Comparison of ENCODE assay signal across 30 mouse cellular contexts in the genomic region with DNA sequence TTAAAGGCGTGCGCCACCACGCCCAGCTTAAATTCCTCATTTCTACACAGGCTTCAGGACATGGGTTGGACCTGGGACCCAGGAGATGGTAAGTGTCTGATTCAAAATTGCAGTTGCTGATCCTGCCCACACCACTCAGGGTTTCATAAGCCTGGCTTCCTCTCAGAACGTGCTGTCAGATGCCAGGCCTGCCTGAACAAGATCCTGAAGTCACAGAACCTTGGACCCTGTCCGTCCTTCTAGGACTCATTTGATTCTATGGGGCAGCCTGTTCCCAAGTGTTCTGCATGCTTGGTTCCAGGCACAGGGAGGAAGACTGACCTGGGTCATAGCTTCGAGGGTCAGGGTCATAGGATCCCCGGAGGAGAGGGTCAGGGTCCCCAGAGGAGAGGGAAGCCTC. TPM values are rescaled to one million over a fixed set of nuclear protein-coding genes. Genes with fewer than 3 reads are reported as not detected.
DNase-seq lines count a peak whose midpoint lies in the region; ATAC-seq lines count a peak whose summit lies in the region.
"Had no signal": no experiment of that assay in that cellular context is flagged by ENCODE, and none has a peak within 500 bp of the region (broad histone marks: within the 10 kb centered on the region; RNA-seq: fewer than 3 reads in every experiment).

No protein-coding gene starts in this region.

- peak; percentile 50 for DNase-seq in gonadal fat pad, adult 2 months (ENCODE audit: low read depth)
- DNase-seq in kidney, adult 8-10 months, result peak; percentile 79 to 86
- peak; percentile 32 for DNase-seq in kidney, postnatal 10 days
- DNase-seq in spleen, adult 12 weeks (ENCODE audit: low spot score), result no peak
- DNase-seq in cerebellum, postnatal 10 days, result no peak
- DNase-seq in gastrocnemius, postnatal 4 days (ENCODE audit: low spot score in 2 of 2), result no peak
- DNase-seq: adrenal gland, postnatal 36 days; B cell, adult 2 months; cerebellum, adult 8-10 months; cerebellum, postnatal 36 days; heart, adult 11 months; heart, postnatal 36 days; liver, postnatal 0 days; lung, postnatal 36 days; midbrain, embryonic 14.5 days; retina, postnatal 1 day; right cerebral cortex, postnatal 14 days had no signal

- peak; percentile 77 for ATAC-seq in megakaryocyte progenitor cell, adult 5-6 weeks (replicated peaks; ENCODE audit: poor library complexity)
- ATAC-seq: forebrain, embryonic 15.5 days; intestine, postnatal 0 days; liver, embryonic 12.5 days; liver, postnatal 0 days had no signal

RNA-seq across cellular contexts. Expression of a gene that starts 6.8 kb away (rescaled TPM):
- 26.7 and 28.6 TPM in 2 replicates for polyA plus RNA-seq in gonadal fat pad, adult 2 months (2012; rRNA removed)
- not detected in 2 replicates for total RNA-seq in megakaryocyte progenitor cell, adult 5-6 weeks (2015)
- not detected in 2 replicates for total RNA-seq in megakaryocyte progenitor cell, adult 5-6 weeks (2017)
- not detected for total RNA-seq in gastrocnemius, postnatal 4 days (2021)
- total RNA-seq: adrenal gland, adult 18-20 months; adrenal gland, postnatal 36 days; gastrocnemius, adult 8-10 months; heart, postnatal 36 days; layer of hippocampus, adult 2 months; layer of hippocampus, postnatal 14 days; left cerebral cortex, adult 2 months; left cerebral cortex, postnatal 36 days; megakaryocyte-erythroid progenitor cell, adult 5-6 weeks; monocyte, adult 5-6 weeks had no signal
- polyA plus RNA-seq: forebrain, embryonic 15.5 days; midbrain, embryonic 14.5 days; neural tube, embryonic 15.5 days had no signal

RNA-seq across cellular contexts. Expression of a gene that starts 10.2 kb away (rescaled TPM):
- polyA plus RNA-seq in gonadal fat pad, adult 2 months (2012; rRNA removed), result 25.1 and 25.7 TPM in 2 replicates
- 0.25 and 0.71 TPM in 2 replicates for total RNA-seq in megakaryocyte progenitor cell, adult 5-6 weeks (2015)
- total RNA-seq in megakaryocyte progenitor cell, adult 5-6 weeks (2017), result 0.41 TPM in 1 of 2 replicates, not detected in the other
- under 1 TPM in 1 of 2 experiments, not detected in 1; 0.67 TPM for total RNA-seq in gastrocnemius, postnatal 4 days (2021)
- total RNA-seq: adrenal gland, adult 18-20 months; adrenal gland, postnatal 36 days; gastrocnemius, adult 8-10 months; megakaryocyte-erythroid progenitor cell, adult 5-6 weeks; monocyte, adult 5-6 weeks had no signal
- polyA plus RNA-seq: midbrain, embryonic 14.5 days had no signal

RNA-seq across cellular contexts. Expression of a gene that starts 43.7 kb away (rescaled TPM):
- 37.1 and 47.6 TPM in 2 replicates for polyA plus RNA-seq in gonadal fat pad, adult 2 months (2012; rRNA removed)
- total RNA-seq in megakaryocyte progenitor cell, adult 5-6 weeks (2015), result 4.3 and 4.4 TPM in 2 replicates
- 3.5 and 4.3 TPM in 2 replicates for total RNA-seq in megakaryocyte progenitor cell, adult 5-6 weeks (2017)
- total RNA-seq in gastrocnemius, postnatal 4 days (2021), result 10 to 100 TPM; 41.5 to 44.1 TPM
- total RNA-seq: monocyte, adult 5-6 weeks had no signal

Comparison
In these comparisons a context has a peak if more than half of its experiments do, and no peak if none do; other contexts are left out.
1. DNase-seq: peak in gonadal fat pad, adult 2 months (single experiment), kidney, adult 8-10 months (2 of 2) and kidney, postnatal 10 days (single experiment); none in spleen, adult 12 weeks (single experiment), cerebellum, postnatal 10 days (0 of 2) and gastrocnemius, postnatal 4 days (0 of 2).
2. RNA of a gene that starts 43.7 kb away (total RNA-seq): 41.5 to 44.1 TPM in gastrocnemius, postnatal 4 days; 3.5 to 4.4 TPM in megakaryocyte progenitor cell, adult 5-6 weeks; every median in the first group is over 4 times any median in the second.